Mouse (Mus musculus) lung, postnatal 10 days (tissue): ENCODE results near the gene Arfgap1.

Experiments used
- DNase-seq: peaks from one replicate; pipeline ENCODE4 v3.0.0; 2021

The Arfgap1 gene

DNA sequence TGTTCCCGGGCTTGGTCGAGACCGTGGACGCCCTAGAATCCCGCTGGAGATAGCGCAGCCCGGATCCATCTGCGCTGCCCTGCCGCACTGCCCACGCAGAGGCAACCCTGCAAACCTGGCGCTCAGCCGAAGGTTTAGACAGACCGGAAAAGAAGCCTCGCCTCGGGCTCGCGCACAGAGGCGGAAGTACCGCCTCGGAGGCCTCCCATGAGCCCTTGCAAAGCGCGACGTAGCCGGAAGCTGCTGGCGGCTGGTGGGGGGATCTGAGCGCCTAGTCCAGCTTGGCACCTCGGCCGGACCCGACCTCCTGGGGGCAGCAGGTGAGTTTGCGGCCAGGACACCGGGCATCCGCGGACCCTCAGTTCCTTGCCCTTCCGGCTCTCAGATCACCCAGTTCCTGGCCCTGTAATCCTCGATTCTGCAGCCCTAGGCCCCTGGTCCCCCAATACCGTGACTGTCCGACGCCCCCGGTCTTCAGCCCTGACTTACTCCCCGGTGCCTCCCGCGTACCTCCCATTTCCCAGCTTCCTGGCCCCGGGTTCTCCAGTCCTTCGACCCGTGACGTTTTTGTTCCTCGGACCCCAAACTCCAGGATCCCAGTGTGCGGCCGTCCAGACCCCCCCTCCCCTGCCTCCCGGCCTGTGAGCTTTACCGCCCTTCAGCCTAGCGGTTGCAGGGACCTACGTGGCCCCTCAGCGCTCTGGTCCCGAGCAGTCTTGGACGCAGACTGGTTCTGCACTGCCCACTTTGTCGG, at the start of gene Arfgap1:
TSS of gene Arfgap1 (plus strand) at position 216 of the 754 bp plus-strand sequence.
- DNase-seq: peak; percentile 95

DNA sequence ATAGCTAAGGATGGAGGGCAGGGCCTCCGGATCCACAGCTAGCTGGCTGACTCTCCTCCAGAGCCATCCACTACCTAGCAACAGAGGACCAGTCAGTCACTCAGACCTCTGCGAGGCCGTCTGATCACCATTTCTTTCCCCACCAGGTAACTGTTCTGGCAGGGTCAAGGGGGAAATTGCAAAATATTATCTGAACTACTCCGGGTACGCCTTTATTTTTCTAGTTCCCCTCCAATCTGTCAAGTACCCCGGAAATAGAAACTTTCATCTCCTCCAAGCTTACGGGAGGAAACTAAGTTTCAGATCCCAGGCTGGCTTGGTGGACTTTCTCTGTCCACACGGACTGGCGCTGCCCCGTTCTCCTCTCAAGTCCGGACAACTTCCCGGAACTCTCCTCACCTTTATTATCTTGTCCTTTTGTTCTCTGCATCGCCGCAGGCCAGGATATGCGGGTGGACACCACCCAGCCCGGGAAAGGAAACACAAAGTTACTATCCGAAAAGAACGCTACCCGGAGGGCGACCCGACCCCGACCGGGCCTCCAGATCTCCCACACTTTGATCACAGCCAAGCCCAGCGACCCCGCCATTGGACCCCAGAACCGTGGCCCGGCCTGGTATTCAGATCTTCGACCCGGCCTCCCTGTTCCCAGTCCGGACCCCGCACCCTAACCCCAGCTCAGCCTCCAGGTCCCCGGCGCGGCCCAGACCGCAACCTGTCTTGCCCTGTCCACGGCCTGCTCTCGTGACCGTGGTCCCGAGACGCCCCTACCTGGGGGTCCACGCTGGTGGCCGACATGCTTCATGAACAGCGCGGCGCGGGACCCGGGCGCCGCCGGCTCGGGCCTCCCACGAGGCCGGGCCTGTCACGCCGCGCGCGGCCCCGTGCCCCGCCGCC, 46.9 kb upstream of the Arfgap1 start:
- peak; percentile 38 for DNase-seq

DNA sequence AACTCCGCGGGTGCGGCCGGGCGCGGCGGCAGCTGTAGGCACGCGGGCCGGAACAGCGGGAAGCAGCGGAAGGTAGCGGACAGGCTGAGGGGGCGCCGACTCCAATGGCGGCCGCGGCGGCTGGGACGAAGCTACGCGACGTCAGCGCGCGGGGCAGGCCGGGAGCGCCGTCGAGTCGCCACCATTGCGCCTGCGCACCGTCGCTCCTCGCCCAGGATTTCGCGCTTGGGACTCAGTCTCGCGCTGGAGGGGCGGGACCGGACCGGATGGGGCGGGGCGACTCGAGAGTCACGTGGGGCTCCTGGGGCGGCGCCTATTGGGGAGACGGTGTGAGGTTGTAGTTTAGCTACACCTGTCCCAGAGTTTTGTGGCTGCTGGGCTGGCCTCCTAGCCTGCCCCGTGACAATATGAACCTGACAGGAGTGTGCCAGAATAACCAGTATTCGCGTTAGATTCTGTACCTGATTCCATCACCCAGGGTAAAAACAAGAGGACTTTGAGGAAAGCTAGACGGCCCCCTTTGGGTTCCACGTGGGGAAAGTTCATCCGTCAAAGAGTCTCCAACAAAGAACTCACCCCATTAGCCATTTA, 46.1 kb upstream of the Arfgap1 start, which contains the start of gene Ythdf1:
TSS of gene Ythdf1 (minus strand) at position 140 of the 591 bp plus-strand sequence.
- DNase-seq: peak; percentile 98

DNA sequence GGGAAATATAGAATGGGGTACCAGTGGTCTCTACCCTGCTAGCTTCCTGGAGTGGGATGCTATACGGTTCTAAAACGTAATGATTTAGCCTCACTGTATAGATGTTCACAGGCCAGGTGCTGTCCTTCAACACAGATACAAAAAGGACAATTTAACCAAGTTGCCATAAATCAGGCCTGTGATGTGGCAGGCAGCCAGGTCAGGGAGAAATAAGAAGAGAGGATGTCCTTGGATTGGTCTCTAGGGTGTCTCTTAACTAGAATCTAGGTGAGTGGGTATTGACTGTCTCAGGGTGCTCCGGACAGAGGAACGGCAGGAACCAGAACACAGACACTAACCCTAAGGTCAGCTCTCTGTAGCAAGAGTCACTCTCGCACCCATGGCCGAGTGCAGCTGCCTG, 44.3 kb upstream of the Arfgap1 start:
- no peak for DNase-seq

DNA sequence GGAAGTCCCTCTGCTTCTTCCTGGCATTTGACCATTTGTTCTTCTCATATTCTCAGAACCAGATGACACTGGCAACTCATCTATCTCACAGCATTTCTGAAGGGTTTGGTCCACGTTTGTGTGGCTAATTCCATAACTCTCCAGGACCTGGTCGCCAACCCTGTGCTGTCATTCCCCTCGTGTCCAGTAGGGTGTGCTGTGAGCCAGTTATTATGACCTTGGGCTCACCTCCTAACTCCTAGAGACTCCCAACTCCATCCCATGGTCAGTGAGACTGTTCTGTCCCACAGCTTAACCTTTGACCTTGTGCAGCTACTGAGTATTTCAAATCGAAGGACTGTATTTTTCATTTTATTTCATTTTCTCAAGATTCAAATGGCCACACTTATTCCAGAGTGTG, 41.8 kb upstream of the Arfgap1 start:
- DNase-seq: peak; percentile 82

DNA sequence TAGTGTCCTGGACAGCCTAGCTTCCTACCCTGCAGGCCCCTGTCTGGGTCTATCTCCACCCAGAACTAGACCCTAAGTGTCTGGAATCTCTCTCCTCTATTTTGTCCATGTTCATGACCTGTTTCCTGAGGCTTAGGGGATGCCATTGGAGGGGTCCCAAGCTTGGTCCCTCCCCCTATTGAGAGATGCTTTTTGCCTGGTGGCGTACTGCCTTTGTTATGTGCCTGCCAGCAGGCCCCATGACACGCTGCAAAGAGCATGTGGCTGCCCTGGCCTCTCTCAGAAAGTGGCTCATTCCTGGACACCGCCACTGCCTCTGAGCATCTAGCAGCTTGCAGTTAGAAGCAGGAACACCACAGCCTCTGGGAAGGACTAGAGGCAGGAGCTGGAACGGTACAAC, 38.3 kb upstream of the Arfgap1 start, which contains the start of gene Birc7:
TSS of gene Birc7 (plus strand) at position 301 of the 400 bp plus-strand sequence.
- DNase-seq: no peak

DNA sequence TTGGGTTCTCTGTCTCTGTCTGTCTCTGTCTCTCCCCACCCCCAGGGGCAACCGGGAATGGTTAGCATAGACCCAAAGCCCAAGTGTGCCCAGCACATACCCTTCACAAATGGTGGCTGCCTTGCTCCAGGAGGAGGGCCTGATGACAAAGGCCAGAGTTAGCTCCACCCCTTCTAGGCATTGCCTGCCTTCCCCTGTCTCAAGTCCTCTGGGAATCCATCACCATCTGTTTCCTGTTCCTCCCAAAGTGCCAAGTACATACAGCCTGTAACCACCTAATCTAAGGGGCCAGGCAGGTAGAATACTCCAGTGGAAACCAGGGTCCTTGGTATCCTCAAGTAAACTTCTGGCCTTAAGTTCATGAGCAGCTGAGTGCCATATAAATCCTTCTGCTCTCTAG, 34.6 kb upstream of the Arfgap1 start:
- DNase-seq: no peak

DNA sequence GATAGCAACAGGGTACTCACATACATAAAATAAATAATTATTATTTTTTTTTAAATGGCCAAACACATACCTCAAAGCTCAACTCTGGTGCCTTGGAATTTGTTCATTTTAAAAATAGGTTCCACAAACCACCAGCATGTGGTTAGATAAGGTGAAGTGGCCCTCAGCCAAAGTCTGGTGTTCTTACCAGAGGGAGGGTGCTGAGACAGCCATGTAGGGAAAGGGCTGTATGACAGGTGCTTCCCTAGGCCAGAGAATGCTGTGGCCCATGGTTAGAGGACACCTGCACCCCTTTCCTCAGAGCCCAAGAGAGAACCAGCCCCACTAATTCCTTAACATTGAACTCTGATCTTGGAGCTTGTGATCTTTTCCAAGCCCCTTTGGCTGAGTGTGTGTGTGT, 26.8 kb upstream of the Arfgap1 start:
- DNase-seq: no peak

DNA sequence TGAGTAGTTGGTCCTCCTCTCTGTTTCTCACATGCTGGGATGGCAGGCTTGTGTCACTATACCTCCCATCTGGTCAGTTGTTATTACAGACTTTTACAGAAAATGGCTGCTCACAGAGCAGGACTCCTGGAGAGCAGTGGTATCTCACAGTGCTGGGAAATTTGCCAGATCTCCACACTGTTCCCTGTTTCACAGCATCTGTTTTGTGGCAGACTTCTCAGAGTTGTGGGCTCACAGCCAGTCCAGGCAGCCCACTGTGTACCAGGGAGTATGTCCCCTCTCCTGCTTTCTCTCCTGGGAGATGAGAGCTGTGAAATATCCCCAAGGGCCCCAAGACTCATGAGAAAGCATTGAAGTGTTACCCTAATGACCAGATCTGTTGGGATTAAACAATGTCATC, 25.2 kb upstream of the Arfgap1 start:
- DNase-seq: no peak

DNA sequence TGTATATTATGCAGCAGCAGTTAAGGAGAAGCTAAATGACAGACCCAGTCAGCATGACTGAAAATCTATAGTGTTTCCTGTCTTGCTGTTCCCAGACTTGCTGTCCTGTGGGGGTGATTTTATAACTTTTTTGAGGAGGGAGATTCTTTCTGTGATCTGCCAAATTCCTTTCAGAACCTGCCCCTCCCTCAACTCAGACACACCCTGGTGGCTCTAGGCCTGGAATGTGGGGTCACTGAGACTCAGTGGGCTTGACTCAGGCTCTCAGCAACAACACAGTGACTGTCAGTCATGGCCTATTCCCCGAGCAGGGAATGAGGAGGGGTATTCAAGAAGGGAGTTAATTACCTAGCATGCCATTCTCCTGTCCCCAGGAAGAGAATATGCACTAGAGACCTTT, 17.1 kb upstream of the Arfgap1 start:
- DNase-seq: no peak

DNA sequence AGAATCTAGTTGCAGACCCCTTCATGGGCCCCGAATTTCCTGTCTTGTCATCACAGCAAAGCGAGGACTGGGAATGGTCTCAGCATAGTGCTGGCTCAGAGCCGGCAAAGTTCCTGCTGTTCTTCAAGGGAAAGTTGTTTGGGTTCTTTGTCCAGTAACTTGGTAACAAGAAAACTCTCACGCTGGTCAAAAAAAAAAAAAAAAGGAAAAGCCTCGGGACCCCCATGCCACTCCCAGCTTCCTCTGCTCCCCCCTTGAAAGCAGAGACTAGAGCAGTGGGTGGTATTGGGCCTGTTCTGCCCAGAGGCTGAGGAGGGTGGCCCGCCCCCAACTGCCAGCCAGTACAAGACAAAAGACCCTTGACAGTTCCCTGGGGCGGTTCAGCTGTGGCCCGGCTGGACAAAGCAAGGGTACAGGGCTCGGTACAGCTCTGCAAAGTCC, 14.3 kb upstream of the Arfgap1 start:
- peak; percentile 27 for DNase-seq

DNA sequence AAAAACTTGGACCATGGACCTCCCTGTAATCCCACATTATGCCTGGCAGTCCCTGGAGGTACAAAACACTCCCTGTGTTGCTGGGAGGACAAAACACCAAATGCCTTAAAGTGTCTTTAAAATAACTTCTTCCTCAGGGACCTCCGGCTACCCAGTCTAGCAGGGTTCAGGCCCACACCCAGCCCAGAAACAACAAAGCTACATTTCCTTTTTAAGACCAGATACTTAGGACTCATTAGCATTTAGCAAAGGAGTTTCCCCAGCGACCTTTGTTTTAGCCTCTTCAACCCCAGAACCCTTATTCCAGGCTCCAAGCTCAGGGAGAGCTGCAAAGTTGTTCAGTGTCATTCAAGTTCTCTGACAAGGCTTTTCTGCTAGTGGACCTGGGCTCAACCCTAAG, 13.4 kb upstream of the Arfgap1 start:
- no peak for DNase-seq

DNA sequence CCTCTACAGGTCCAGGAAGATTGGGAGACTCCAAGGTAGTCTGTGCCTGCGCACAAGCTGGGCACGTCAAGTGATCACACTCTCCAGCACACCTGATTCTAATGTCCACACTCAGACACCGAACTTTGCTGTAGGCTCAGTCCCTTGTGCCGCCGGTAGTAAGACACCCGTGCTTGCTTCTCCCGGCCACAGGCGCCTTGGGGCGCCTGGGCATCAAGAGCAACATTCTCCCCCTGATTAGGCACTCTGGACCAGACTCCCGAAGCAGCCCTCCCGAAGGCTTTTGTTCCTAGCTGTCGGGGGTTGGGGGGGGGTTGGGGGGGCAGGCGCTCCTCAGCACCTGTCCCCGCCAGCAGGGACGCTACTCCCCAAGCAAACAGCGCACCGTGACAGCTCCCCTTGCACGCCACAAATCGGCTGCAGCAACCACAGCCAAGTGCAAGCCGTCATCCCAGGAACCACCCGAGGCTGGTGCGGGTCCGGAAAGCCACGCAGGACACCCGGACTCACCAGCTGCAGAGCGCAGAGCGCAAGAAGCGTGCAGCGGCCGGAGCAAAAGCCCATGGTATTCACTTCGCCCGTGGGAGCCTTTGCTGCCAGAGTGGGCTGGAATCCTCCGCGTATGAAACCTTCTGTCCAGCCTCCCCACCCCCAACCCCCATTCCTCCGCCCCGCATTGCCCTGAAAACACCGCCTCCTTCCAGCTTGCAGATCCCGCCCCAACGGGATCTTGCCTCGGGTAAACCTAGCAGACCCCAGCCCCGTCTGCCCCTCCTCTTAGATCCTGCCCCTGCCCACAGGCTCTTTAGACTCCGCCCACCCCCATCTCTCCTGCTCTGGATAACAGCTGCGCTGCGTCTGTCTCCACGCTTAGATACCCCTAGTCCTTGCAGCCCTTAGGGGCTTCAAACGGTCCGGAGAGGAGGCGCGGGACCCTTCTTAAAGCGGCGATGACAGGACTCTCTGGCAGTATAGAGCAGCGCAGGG, 12.7 kb upstream of the Arfgap1 start, which contains the start of gene Nkain4:
TSS of gene Nkain4 (minus strand) at position 639 of the 987 bp plus-strand sequence.
- peak; percentile 83 for DNase-seq

DNA sequence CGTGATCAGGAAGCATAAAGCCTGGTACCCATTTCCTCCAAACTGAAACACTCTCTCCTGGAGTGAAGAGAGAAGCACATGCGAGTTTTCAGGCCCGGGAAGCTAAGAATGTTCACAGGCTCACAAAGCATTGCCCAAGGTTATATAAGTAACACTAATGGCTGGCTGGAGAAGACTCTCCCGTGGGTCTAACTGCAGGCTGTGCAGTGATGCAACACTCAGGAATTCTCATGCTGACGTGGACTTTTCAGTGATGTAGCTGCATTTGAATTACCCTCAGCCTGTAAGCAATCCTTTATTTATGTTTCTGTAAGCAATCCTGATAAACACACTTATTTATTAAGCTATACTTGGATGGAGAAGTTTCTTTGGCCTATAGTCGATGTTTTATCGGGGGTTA, 7.4 kb upstream of the Arfgap1 start:
- DNase-seq: no peak

DNA sequence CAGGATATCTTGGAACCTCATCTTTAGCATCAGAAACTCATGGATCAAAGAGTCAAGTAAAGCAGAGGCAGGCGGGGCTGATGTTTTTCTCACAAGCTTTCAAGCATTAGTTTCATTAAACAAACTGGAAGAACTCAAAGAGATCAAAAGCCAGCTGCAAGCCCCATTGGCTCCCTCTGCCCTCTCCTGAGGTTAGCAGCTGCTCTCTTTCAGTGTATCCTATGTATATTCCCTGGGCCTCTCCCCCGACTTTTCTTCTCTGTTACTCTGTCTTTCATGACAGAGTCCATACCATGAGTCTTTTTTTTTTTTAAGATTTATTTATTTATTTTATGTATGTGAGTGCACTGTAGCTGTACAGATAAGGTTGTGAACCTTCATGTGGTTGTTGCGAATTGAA, 6.8 kb upstream of the Arfgap1 start:
- no peak for DNase-seq

DNA sequence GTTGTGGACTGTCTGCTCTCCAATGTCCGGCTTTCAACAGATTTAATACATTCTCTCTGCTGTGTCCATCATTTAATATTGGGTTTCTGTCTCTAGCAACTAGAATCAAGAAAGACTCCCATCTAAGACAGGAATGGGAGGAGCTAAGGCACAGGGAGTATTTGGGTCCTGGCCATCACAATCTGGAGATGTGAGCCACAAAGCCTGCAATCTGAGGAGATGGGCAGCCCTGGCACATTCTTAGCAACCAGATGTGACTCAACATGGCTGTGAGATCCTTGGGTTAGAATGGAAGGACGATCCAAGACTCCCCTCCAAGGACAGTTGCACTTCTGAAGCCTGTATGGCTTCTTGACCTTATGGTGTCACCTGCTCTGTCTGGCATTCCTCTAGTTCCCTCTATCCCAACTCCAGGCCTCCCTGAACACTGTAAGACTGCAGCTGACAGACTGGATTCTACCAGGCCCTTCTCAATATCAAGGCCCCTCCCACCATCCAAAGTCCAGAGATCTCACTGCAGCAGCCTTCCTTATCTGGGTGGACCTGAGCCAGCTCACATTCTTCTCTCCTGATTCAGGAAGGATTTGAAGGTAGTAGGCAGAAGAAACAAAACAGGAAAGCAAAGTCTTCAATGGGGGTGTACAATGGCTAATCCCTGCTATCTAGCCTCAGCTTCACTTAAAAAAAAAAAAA, 4.3 kb upstream of the Arfgap1 start:
- DNase-seq: no peak

DNA sequence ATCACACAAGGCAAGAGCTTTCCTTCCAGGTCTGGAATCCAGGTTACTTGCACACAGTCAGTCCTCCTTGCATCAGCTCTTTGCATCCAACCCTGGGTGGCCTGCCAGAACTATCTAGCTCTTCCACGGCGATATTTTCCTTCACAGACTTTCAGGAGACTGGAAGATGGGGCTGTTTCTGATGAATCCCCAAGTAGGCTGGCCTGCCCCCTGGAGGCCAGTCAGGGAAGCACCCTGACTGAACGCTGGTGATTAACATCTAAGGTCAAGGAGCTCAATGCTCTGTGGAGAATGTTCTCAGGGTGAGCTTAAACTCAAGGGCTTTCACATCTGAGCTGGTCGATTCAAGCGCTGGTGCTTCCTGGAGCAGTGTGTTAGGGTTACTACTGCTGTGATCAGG, 3.1 kb upstream of the Arfgap1 start:
- peak; percentile 85 for DNase-seq

DNA sequence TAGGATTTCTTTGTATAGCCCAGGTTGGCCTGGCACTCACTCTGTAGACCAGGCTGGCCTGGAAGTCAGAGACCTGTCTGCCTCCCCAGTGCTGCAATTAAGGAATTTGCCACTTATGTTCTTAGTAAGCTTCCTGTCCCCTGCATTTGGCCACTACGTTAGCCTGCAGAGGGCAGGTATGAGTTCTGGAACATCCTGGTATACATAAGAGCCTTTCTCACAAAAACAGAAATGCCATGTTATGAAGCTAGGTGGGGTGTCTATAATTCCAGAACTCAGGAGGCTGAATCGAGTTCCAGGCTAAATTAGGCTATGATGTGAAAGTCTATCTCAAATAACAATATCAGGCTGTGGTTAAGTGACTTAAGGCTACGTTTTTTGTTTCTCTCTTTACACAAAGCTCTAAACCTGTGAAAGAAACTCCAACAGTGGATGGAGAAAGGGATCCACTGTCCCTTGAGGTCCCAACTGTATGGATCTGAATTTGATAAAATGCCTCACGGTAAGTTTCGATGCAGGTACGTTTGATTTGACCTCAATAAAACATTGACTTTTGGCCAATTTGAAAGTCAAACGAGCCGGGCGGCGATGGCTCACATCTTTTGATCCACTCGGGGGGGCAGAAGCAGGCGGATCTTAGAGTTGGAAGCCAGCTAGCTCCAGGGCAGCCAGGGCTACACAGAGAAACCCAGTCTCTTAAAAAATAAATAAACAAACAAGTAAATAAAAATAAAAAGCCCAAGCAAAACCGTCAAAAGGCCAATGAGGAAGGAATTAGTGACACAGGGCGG, 738 bp upstream of the Arfgap1 start:
- peak; percentile 55 for DNase-seq

DNA sequence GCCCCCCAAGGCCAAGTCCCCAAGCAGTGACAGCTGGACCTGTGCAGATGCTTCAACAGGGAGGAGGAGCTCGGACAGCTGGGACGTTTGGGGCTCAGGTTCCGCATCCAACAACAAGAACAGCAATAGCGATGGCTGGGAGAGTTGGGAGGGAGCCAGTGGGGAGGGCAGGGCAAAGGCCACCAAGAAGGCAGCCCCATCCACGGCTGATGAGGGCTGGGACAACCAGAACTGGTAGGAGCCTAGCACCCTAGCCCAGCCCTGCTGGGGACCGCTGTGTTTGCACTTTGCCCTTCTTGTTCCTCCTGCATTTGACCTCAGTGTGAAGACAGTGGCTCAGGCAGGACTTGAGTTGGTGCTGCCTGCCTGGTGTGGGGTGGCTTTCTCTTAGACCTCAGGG, 14.1 kb downstream of the Arfgap1 start:
- no peak for DNase-seq

DNA sequence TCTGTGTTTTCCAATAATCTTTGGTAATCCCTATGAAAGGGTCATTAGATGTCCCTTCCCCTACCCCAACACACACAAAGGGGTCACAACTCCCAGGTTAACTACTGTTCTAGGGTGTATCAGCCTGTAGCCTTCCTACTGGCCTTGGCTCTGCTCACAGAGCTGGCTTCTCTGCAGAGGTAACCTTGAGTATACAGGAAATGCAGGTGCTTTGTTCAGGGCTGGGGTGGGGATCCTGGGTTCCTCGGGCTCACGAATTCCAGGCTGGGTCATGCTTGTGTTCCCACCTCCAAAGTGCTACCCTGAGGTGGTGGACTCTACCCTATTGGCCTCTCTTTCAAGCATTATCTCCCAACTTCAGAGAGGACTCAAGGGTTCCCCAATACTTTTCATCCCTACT, 18.6 kb downstream of the Arfgap1 start:
- no peak for DNase-seq

DNA sequence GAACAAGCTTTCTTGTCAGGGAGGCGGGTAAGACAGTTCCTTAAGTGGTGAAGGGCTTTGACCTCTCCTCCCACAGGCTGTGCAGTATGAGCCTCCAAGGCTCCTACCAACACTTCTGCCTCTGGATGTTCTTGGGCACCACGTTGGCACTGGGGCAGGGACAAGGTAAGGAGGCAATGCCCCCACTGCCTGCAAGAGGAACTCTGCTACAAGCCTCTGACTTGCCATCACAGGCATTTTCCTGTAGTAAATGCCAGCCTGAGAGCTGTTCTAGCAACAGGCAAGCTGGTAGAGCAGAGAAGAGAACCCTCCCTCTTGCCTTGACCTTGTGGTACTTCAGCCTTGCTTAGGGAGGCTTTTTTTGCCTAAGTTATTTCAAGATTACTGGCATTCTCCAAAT, 19.4 kb downstream of the Arfgap1 start, which contains the start of gene Col20a1:
TSS of gene Col20a1 (plus strand) at position 87 of the 400 bp plus-strand sequence.
- no peak for DNase-seq
